Mouse (Mus musculus) naive thymus-derived CD4-positive, alpha-beta T cell, adult 2 months (primary cell): ENCODE results near the gene Fam173a.

Experiments
- DNase-seq: peaks from one replicate; pipeline ENCODE4 v3.0.0-alpha.2; 2011; ENCODE audit warnings: low read depth

Gene Fam173a

GRCm38 (mm10) chr17:25792615-25793014 lies at the start of gene Fam173a:
TSS of gene Fam173a (minus strand) at chr17:25792901.
- peak; percentile 89 for DNase-seq

DNA sequence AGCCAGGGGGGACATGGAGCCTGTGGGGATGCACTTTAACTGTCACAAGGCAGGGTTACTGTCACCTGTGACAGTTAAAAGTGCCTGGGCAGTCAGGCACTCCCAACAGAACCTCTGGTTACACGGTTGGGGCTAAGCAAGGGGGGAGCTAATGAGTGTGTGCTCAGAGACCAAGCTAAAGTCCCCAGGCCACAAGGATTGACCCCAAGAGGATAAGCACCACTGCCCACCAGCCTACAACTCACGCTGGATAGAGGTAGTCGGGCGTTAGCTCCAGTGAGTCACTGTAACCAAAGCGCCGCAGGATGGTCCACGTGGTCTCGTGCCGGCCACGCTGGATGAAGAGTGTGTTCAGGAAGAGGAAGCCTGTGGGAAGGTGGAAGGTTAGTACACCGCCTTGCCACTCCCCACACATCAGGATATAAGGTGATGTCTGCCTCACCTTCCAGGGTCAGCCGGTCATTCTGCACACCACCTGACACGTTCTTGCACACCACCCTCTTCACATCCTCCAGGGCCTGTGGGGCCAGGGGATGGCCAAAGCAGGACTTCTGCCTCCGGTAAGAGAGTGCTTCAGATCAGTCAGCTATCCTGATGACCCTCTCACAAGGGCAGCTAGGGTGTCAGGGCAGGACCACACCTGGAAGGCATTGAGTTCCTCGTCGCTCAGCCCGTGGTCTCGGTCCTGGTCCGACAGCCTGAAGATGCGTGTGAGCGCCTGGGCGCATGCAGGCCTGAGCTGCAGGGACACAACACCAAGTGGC lies 48.6 kb upstream of the Fam173a start, which contains the start of gene Gm20683:
Gm20683 (minus strand) TSS at position 647 of the 764 bp plus-strand sequence.
- DNase-seq = peak; percentile 14

DNA sequence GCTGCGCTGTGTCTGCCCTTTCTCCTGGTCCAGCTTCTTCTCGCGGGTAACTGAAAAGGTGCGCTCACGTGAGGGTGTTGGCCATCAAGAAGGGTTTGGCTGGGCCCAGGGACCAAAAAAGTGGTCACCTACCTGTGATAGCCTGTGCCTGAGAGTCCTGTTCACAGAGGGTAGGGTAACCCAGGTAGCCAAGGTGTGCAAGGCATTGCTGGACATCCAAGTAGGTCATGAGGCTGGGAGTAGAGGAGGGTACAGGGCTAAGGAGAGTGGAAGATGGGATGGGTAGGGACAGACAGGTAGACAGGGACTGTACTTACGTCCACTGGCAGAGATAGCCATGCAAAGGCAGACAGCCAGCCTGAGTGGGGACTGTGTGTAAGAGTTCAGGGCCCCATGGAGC lies 47.8 kb upstream of the Fam173a start:
- no peak for DNase-seq

DNA sequence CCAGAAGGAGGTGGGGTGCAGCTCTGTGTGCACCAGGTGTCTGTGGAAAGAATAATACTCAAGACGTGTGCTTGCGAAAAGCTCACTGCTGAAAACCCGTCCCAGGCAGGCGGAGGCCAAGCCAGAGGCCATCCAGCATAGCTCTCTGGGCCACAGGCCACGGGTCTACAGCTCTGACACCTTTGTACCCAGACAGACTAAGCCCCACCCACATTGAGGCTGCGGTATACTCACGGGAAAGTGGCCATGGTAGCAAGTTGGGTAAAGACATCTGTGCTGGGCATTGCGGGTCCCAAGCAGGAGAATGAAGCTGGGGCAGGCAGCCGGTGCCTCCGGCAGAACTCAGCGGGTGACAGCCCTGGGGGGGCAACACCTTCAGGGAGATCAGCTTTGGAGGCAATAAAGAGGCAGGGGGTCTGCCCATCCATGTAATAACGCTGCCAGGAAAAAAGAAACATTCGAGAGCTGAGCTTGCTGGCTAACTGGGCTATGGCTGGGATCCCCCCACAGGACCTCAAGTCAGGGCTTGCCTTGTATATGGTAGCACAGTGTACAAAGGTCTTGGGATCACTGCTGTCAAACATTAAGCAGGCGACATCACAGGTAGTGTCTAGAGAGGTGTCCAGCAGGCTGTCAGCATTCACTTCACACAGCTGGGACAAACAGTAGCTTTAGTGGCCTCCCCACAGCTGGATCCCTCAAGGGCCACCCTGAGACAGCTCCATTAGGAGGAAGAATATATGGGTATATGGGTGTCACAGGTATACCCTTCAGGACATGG lies 46.9 kb upstream of the Fam173a start:
- DNase-seq = no peak

- DNase-seq = no peak
Observed at GRCm38 (mm10) chr17:25838904-25839303, 46.2 kb upstream of the Fam173a start.

DNA sequence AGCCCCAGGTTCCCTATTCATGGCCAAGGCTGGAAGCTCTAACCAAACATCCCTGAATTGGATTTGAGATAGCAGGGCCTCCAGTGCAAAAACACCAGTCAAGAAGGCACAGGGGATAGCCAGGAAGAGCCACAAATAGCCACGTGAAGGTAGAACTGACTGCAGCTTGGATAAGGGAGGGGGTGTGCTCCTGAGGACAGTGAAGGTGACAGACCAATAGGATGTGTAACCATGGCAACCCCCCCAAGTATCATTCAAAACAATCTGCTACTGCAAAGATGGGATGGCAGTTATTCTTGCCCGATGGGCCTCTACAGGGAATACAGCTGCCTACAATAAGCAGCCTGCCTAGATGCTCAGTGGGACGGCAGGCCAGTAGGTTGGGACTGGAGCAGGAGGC lies 44.8 kb upstream of the Fam173a start:
- peak; percentile 32 for DNase-seq

- peak; percentile 57 for DNase-seq
Observed at GRCm38 (mm10) chr17:25837076-25837410, 44.3 kb upstream of the Fam173a start, which contains the start of gene Rhbdl1. TSS of gene Rhbdl1 (minus strand) at chr17:25837295.

- no peak for DNase-seq
Observed at GRCm38 (mm10) chr17:25836397-25837075, 43.8 kb upstream of the Fam173a start.

- no peak for DNase-seq
Observed at GRCm38 (mm10) chr17:25835816-25836215, 43.1 kb upstream of the Fam173a start.

DNA sequence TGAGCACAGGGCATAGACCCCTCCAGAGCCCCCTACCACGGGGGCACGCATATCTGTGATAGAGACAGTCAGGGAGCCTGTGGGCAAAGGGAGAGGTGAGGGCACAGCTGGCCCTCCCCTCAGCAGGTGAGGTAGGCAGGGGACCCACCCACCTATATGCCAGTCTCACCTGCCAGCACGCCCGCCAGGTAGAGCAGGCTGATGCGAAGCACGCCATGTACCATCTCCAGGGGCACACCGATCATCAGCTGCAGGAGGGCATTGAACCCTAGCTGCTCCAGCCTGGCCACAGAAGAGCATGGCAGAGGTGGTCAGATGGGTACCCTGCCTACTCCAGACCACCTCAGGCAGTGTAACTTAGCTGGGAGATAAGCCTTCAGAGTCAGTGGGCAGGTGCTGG lies 42.6 kb upstream of the Fam173a start:
- DNase-seq = no peak

DNA sequence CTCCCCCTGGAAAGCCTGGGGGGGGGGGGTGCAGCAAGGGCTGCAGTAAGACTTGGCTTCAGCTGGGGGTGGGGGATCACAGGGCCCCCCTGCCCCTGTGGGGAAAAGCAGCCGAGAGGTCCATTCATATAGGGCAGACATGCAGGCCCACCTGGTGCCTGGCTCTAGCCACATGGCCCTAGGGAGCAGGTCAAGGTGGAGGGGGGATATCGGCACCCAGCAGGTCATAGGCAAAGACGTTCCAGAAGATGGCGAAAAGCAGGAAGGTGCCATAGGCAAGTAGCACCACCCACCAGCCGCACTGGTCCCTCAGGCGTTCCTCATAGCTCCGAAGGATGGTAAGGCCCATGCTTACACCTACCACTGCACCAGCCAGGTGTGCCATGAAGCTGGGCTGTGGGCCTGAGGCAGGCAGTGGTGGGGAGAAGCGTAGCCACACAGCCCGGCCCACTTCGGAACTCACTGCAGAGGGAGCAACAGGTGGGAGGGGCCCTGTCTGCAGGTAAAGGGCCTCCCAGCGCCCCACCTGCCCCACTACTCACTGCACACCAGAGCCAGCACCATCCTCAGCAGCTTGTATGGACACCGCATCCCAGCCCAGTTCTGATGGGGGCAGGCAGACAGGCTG lies 42.0 kb upstream of the Fam173a start:
- no peak for DNase-seq

- DNase-seq = peak; percentile 28
Observed at GRCm38 (mm10) chr17:25833961-25834594, 41.4 kb upstream of the Fam173a start.

GRCm38 (mm10) chr17:25833291-25833663 lies 40.6 kb upstream of the Fam173a start, which contains the start of gene Stub1:
TSS of gene Stub1 (minus strand) at chr17:25833404.
- DNase-seq = no peak

GRCm38 (mm10) chr17:25832436-25833290 lies 40.0 kb upstream of the Fam173a start:
- peak; percentile 98 for DNase-seq

DNA sequence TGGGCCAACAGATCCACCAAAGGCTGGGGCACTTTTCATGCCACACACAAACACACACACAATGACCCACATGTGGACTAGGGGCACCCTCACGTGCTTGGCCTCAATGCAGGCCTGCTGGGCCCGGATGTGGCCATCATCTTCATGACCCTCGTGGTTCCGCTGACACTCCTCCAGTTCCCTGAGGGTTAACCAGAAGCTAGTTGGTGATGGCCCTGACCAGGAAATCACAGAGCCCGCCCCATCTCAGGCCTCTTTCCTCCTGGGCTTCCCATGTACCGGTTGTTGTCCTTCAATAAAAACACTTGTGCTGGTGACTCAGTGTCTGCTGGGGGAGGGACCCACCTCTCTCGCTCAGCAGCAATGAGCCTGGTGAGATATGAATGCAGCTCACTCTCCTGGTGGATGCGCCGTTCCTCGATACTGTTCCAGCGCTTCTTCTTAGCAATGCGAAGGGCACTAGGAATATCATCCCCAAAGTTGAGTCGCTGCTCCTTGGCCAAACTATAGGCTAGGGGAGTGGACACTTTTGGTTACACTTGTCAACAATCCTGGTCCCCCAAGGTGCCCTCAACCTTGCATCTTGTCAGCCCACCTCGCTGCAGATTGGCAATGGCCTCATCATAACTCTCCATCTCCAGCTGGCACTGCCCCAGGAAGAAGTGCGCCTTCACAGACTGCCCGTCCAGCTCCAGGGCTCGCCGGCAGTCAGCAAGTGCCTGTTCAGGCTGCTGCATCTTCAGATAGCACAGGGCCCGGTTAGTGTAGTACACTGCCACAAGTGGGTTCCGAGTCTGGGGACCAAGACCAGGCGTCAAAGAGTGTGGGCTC lies 39.0 kb upstream of the Fam173a start:
- DNase-seq = peak; percentile 20

- DNase-seq = no peak
Observed at GRCm38 (mm10) chr17:25830806-25831431, 38.2 kb upstream of the Fam173a start.

DNA sequence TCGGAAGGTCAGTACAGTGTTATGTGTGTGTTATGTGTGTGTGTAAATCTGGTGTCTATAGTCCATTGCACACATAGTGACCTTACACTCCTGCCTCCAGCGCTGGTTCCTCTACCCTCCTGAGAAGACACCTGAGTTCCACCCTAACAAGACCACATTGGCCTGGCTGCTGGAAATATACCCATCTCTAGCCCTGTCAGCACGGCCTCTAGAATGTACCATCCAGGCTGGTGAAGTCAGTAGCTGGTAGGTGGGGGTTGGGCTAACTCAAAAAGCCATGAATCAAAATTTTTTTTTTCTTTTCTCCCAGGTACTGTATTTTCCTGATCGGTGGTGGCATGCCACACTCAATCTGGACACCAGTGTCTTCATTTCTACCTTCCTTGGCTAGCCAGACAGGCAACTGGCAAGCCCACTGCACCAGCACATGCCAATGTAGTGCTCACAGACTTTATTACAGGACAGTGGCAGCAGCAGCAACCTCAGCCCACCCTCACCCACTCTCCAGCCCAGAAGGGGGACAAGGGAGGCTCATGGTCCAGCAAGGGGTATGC lies 37.6 kb upstream of the Fam173a start:
- DNase-seq = no peak

DNA sequence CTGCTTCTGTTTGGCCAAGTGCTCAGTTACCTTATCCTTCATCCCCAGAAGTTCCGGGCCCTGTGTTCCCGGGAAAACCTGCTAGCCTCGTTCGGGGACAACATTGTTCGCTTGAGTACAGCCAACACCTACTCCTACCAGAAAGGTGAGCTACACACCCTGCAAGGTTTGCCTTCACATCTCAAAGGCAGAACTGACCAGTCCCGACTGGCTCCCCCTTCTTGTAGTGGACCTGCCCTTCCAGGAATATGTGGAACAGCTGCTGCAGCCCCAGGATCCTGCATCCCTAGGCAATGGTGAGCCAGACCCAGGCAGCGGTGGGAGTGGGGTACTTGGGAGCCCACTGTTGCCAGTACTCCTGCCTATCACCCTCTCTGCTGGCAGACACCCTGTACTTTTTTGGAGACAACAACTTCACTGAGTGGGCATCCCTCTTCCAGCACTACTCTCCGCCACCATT lies 36.9 kb upstream of the Fam173a start:
- no peak for DNase-seq
